Mouse (Mus musculus) G1E (cell line): ENCODE measurements around the gene Nfix.

Source experiments
- CTCF ChIP-seq: IDR thresholded peaks from 2 replicates; pipeline ENCODE4 v1.5.1; 2012; ENCODE audit warnings: low read depth, low read length, inconsistent platforms, mixed read lengths
- GATA1 ChIP-seq: IDR thresholded peaks from 2 replicates; pipeline ENCODE4 v1.6.1; 2012; ENCODE audit warnings: borderline replicate concordance, low read length, inconsistent platforms, mixed read lengths
- POLR2AphosphoS5 ChIP-seq: IDR thresholded peaks from 2 replicates; pipeline ENCODE4 v1.6.1; 2012; ENCODE audit warnings: low read depth, low read length, inconsistent platforms; ENCODE audit not compliant: insufficient replicate concordance
- TAL1 ChIP-seq: conservative IDR thresholded peaks from 2 replicates; pipeline ENCODE4 v1.6.1; 2012; ENCODE audit warnings: low read depth, low read length, inconsistent platforms, mixed read lengths

DNA sequence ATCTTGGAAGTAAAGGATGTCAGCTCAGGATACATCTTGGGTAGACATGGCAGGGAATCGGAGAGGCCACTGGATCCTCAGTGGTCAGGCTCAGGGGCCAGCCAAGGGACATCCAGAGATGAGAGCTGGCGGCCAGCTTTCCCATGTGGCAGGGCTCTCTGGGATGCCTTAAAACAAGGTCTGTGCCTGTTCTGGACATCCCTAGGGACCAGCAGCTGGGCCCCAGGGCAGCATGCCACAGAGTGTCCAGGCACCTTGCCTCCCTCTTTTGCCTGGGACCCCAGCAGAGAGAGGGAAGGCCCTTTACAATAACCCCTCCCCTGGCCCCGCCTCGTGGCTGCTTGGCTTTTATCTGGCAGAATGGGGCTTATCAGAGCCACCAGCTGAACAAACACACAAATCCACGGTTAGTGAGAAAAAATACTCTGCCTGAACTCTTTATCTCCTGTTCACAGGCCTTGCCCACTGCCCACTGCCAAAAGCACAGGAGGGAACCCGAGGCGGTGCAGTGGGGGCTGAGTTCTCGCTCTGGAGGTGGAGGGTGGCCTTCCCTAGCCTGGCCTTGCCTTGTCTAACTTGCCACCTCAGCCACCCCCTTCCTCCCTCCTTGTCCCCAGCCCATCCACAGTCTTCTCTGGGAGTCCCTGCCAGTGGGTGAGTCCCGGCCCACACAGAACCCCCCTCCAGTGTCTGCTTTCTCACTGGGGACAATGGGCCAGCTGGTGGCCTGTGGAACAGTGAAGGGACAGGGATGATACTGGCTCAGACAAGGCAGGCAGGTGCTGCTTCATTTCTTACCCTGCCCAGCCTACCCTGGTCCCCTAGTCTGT, 69.4 kb downstream of the Nfix start:
- TF ChIP-seq GATA1 (no peak), CTCF (no peak), TAL1 (peak; percentile 99), POLR2AphosphoS5 (no peak)
